Mouse (Mus musculus): ENCODE results near the gene Ccn2. TPM values are rescaled to one million over a fixed set of nuclear protein-coding genes. Genes with fewer than 3 reads are reported as not detected.
A peak's percentile ranks its signal among the peaks of the same experiment; 100 is the strongest.
"Not testable (repeated sequence)": the region's sequence is repeated elsewhere in the genome, so short reads cannot be mapped to it uniquely, and the experiment has no call there.

Ccn2 gene
- total RNA-seq, 4 experiments from 2014 or later, result 9.3 to 17.5 (median 16.5) TPM

DNA sequence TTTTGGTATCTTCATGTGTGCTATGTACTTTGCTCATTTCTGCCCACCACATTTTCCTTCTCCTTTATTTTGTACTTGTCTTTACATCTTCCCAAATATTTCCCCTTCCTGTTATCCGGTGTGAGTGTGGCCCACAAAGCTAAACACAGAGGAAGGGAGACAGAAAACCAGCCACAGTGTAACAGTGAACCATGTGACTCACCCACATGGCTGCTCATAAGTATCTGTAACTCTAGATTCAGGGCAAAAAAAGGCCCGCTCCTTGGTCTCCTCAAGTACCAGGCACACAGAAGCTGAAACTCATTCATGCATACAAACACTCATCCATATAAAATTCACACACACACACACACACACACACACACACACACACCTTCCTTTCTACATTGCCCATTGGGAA, 7.8 kb downstream of the Ccn2 start:
- no peak for DNase-seq (ENCODE audit: low spot score in 2 of 2)

- DNase-seq (ENCODE audit: low spot score in 2 of 2), result no peak
Measured at GRCm38 (mm10) chr10:24603727-24604126, 8.5 kb downstream of the Ccn2 start.

DNA sequence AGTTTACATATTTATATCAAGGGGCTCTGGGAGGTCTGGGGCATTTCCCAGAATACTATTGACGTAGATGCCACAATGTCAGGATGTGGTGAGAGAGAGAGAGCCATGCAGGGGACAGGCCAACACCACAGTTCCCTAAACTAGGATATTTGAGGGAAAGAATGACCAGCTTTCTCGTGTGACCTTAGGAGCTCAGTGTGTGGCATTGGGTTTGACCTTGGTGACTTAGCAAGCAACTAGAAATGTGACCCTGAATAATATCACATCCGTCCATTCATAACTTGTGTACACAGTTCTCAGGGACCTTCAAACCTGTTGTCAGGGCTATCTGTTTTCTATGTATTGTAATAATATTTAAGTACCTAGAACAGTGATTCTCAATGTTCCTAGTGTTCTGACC, 13.9 kb downstream of the Ccn2 start:
- no peak for DNase-seq (ENCODE audit: low spot score in 2 of 2)

- DNase-seq (ENCODE audit: low spot score in 2 of 2), result peak; percentile 65 to 70
Measured at GRCm38 (mm10) chr10:24609766-24610165, 14.5 kb downstream of the Ccn2 start.

DNA sequence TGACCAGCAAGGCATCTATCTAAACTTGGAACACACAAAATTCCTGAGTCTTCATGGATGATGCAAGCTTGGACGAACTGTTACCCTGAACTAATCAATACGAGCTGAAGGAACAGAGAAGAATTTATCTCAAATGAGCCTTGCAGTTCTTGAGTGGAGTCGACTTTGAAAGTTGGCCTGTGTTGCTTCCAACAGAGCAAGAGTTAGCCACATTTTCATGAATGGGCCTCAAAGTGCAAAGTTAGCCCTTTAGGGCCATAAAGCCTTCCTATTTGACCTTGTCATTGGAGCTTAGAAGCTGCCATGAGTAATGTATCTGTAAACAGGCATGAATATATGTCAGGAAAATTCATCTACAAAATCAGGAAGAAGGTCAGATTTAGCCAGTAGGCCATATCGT, 19.5 kb downstream of the Ccn2 start:
- DNase-seq (ENCODE audit: low spot score in 2 of 2), result no peak

DNA sequence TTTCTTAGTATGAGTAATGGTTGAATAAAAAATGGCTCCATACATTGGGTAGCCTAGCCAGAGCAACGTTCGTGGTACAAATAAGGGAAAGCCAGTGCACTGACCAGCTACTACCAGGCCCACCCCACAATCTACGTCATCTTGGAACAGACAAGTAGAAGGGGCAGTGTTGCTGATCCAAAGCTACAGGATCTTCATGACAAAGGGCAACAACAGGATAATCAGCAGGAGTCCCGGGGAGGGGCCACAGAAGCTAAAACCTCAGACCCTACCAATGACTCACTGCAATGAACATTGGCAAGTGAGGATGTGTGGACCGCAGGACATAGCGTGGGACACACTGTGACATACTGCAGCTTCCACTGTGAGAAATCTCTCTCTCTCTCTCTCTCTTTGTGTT, 20.6 kb downstream of the Ccn2 start:
- DNase-seq (ENCODE audit: low spot score in 2 of 2), result no peak

DNA sequence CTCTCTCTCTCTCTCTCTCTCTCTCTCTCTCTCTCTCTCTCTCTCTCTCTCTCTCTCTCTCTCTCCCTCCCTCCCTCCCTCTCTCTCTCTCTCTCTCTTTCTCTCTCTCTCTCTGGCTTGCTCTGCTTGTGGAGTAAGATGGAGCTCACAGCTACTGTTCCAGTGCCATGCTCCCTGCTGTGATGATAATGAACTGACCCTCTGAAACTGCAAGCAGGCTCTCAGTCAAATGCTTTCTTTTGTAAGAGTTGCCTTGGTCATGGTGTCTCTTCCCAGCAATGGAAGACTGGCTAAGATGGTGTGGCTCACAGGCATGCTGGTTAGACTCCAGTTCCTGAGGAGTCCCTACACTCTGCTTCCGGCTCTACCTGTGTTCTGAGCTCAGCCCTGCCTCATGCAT, 21.3 kb downstream of the Ccn2 start:
- not testable (repeated sequence) for DNase-seq (ENCODE audit: low spot score in 2 of 2)

DNA sequence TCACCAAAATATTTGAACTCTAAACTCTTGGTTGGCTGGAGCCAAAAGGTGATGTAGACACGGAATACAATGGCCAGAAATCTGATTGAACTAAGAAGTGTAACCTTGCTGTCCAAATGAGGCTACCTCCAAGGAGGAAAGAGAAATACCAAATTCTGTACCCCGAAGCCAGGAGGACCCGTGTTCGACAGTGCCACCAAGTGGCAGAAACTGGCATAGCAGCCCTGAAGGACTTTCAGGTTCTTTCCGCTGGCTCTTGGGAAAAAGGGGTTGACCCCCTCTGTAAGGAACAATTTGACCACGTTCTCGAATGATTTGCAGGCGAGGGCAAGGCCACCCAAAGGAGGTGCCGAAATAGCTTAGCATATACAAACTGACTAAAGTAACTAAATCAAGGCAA, 26.3 kb downstream of the Ccn2 start:
- peak in 1 of 2 experiments; percentile 23 for DNase-seq (ENCODE audit: low spot score in 2 of 2)

- DNase-seq (ENCODE audit: low spot score in 2 of 2), result peak; percentile 32 to 53
Measured at GRCm38 (mm10) chr10:24622586-24622985, 27.3 kb downstream of the Ccn2 start.

DNA sequence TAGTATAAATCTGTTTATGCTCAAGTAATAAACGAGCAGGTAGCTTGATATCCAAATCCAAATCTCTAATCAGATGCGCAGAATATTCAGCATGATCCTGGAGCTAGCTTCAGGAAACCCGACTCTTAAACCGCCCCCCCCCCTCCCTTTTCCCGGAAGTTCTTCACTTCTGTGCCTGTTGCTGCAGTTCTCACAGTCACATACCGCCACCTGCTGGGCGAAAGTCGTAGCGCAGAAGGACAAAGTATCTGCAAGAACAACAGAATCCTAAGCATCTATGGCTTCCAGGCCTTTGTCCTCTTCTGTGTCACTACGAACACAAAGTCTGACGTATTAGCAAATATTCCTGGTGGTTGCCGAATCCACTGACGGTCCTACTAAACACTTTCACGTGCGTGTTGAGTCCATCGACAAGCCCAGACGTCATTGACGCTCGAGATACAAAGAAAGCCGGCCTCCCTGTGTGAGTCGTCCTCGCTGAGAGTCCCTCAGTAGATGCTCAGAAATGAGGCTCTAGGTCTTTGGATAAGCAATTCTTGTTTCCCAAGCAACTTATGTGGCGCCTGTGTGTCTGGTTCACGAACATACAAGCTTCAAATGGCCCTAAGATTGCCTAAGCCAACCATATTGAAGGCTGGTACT, 29.9 kb downstream of the Ccn2 start:
- peak; percentile 73 to 74 for DNase-seq (ENCODE audit: low spot score in 2 of 2)

DNA sequence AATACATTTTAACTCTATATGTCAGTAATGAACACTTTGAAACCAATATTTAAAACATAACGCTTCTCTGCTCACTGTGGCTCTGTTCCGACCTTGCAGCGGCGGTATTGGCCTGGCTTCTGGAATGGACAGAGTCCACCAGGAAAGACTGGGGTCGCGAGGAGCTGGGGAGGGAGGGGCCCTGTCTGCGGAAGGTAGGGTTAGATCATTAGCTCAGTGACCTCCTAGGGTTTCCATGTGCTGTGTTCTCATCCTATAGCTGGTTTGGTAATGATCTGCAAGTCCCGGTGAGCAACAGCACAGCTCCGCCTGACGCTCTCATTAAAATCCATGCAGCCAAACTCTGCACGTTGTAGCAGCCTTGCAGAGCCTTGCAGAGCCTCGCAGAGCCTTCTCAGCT, 32.0 kb downstream of the Ccn2 start:
- DNase-seq (ENCODE audit: low spot score in 2 of 2), result no peak

DNA sequence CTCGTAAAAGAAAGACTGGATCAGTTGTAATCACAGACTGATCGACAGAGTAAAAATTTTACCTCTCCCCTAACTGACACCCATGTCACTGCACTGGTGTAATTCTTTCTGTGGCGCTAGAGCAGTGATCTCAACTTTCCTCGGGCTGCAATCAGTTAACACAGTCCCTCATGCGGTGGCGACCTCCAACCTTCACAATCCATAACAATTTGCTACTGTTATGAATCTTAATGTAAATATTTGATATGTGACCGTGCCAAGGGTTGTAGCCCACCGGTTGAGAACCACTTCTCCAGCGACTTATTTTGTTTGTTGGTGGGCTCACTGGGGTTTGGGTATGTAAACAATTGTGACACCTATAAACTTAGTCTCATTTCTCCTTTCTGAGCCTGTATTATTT, 33.2 kb downstream of the Ccn2 start:
- no peak for DNase-seq (ENCODE audit: low spot score in 2 of 2)

GRCm38 (mm10) chr10:24629086-24629720, 34.0 kb downstream of the Ccn2 start:
- no peak for DNase-seq (ENCODE audit: low spot score in 2 of 2)

DNA sequence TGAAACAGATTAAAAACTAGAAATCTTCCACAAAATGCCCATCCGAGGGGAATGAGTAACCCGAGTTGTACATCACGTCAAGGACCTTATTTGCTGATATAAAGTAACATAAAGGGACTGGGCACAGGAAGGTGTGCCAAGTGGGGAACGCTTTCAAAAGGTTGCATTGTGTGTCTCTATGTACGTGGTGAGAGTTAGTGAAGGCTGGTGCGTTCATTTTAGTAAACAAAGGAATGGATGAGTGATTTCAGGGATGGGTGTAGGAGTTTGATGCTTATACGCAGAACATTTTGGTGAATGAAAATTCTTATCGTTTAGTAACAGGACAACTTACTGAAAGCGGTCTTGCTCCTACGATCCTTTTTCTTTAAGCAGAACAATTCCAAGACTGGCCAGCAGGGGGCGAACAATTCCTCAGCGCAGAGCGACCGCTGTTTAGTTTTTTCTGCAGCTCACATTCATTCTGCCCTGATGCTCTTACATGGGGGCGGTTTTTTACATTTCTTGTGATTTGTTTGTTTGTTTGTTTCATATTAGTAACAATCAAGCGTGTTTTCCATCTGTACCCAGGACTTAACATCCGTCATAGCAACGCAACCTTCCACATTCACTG, 35.3 kb downstream of the Ccn2 start:
- peak; percentile 32 to 33 for DNase-seq (ENCODE audit: low spot score in 2 of 2)

GRCm38 (mm10) chr10:24631122-24631521, 35.9 kb downstream of the Ccn2 start:
- no peak for DNase-seq (ENCODE audit: low spot score in 2 of 2)

DNA sequence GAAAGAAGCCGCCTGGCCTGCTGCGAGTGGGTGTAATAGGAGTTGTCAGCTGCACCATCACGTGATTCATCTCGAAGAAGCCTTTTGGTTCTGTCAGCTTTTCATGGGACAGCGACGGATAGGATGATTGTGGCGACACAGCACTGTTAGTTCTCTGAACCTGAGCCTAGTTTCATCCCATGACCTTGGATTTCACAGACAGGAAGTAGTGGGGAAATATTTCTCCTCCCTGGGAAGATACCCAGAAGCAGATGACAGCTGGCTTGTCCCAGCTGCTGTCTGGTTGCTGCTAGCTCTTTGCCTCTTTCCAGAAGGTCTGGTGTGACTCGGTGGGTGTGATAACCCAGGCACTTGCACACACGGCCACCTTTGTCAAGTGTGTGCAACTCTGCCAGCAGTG, 39.0 kb downstream of the Ccn2 start:
- no peak for DNase-seq (ENCODE audit: low spot score in 2 of 2)

- no peak for DNase-seq (ENCODE audit: low spot score in 2 of 2)
Measured at GRCm38 (mm10) chr10:24635331-24635815, 40.1 kb downstream of the Ccn2 start.

DNA sequence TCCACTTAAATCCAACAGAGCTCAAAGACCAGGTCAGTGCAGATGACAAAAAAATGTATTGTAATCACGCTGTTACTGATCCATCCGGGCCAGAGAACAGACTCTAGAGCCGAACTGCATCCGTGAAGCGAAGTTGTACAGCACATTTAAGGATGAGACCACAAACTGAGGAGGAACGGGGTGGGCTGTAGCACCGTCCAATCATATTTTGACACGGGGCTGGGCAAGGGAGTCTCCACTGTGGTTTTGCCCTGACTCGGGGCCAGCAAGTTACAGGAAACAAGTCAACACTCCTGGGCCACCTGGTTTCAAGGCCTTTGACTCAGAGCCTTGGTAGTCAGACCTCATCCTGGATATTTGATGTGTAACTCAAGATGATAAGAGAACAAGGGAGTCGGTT, 40.6 kb downstream of the Ccn2 start:
- no peak for DNase-seq (ENCODE audit: low spot score in 2 of 2)

DNA sequence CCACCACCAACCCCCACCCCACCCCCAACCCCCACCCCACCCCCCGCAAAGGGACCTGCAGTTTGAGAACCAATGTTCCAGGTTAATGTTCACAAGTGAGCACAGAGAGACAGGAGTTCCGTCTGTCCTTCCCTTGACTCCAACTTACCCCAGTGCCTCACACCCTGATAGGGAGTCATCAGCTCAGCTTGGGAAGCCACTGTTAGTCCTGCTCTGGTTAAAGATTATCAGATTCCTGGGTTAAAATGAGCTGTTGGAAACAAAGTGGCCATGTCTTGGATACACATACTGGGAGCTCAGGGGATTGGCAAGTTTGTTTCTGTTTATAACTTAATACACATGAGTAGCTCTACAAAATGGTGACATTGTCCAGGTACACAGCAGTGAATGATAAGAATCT, 41.7 kb downstream of the Ccn2 start:
- DNase-seq (ENCODE audit: low spot score in 2 of 2), result no peak

- DNase-seq (ENCODE audit: low spot score in 2 of 2), result no peak
Measured at GRCm38 (mm10) chr10:24638306-24639070, 43.2 kb downstream of the Ccn2 start.

DNA sequence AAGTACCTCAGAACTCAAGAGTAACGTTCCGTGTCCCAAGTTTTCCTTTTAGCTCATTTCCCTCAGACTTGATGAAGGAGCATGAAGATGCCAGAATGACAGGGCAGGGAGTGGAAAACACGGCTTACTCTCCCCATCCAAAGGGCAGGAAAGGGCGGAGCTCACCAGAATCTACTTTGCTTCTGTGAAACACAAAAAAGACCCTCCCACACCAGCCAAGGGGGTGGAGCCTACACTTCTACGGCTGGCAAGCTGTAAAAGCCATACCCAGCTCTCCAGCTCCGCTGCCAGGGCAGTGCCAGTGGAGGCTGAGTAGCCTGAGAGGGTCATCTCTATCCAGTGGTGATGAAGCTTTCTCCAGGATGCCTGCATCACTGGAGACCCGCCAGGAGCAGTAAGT, 44.4 kb downstream of the Ccn2 start:
- no peak for DNase-seq (ENCODE audit: low spot score in 2 of 2)

All from gastrocnemius, adult 8-10 months (tissue).